9 mouse cellular contexts compared by ENCODE assay signal in genomic region chr12:55489986-55490721, GRCm38 (mm10). TPM values are rescaled to one million over a fixed set of nuclear protein-coding genes. Genes with fewer than 3 reads are reported as not detected.
DNase-seq lines count a peak whose midpoint lies in the region; ATAC-seq lines count a peak whose summit lies in the region.
"Had no signal": no experiment of that assay in that cellular context is flagged by ENCODE, and none has a peak within 500 bp of the region (broad histone marks: within the 10 kb centered on the region; RNA-seq: fewer than 3 reads in every experiment).

No protein-coding gene starts in this region.

- H3K27ac ChIP-seq in heart, embryonic 14.5 days (replicated peaks in 1 of 2; ENCODE audit: control insufficient read depth in 1 of 2, insufficient read depth in 1 of 2, low read depth in 2 of 2, low read length in 2 of 2), result no peak overlapping the region
- no peak overlapping the region for H3K27ac ChIP-seq in midbrain, embryonic 10.5 days (replicated peaks)
- no peak overlapping the region for H3K27ac ChIP-seq in midbrain, embryonic 11.5 days (ENCODE audit: low read depth, low read length)
- H3K27ac ChIP-seq in limb, embryonic 13.5 days, result 0 out of 2 replicates have a peak overlapping the region, but pooled peaks have one; percentile 6
- H3K27ac ChIP-seq in stomach, embryonic 14.5 days (ENCODE audit: low read length), result peak overlapping the region; percentile 4; the same call in 1 of the 2 replicates

- H3K4me2 ChIP-seq in heart, embryonic 14.5 days (ENCODE audit: low read length), result peak overlapping the region; percentile 80
- H3K4me2 ChIP-seq in midbrain, embryonic 11.5 days, result no peak overlapping the region
- peak overlapping the region; percentile 86 for H3K4me2 ChIP-seq in limb, embryonic 13.5 days (replicated peaks)
- H3K4me2 ChIP-seq in stomach, embryonic 14.5 days (replicated peaks; ENCODE audit: low read depth, low read length), result peak overlapping the region; percentile 91; the same call in 1 of the 2 replicates

- 86% methylated on average over 14 of the region's 14 CpGs for WGBS in heart, embryonic 14.5 days
- 88% methylated on average over 14 of the region's 14 CpGs for WGBS in midbrain, embryonic 10.5 days
- 92% methylated on average over 14 of the region's 14 CpGs for WGBS in midbrain, embryonic 11.5 days
- WGBS in limb, embryonic 13.5 days, result 73% methylated on average over 14 of the region's 14 CpGs
- WGBS in stomach, embryonic 14.5 days, result 65% methylated on average over 14 of the region's 14 CpGs

- DNase-seq in heart, postnatal 10 days, result no peak
- DNase-seq in midbrain, embryonic 10.5 days (ENCODE audit: low spot score), result no peak
- no peak for DNase-seq in midbrain, embryonic 11.5 days (ENCODE audit: low spot score, missing footprints)
- DNase-seq in spleen, postnatal 36 days (ENCODE audit: low spot score in 2 of 2), result no peak
- no peak for DNase-seq in thymus, postnatal 25 days

- no peak for ATAC-seq in heart, embryonic 14.5 days (ENCODE audit: insufficient number of reproducible peaks, insufficient read depth, low FRiP score, low read depth)
- no peak for ATAC-seq in midbrain, embryonic 11.5 days (ENCODE audit: low FRiP score)
- ATAC-seq in limb, embryonic 13.5 days (ENCODE audit: low FRiP score, low read depth), result no peak
- ATAC-seq in stomach, embryonic 14.5 days (ENCODE audit: insufficient number of reproducible peaks, insufficient read depth, low FRiP score, low read depth), result no peak
- ATAC-seq: Patski had no signal

- peak overlapping the region; percentile 28; the same call in 1 of the 2 replicates for H3K9ac ChIP-seq in heart, embryonic 14.5 days (ENCODE audit: low read length)
- H3K9ac ChIP-seq in midbrain, embryonic 11.5 days (ENCODE audit: low read length), result no peak overlapping the region
- H3K9ac ChIP-seq in limb, embryonic 13.5 days, result peak overlapping the region; percentile 98; the same call in 1 of the 2 replicates
- H3K9ac ChIP-seq in stomach, embryonic 14.5 days (replicated peaks; ENCODE audit: low read depth, low read length), result no peak overlapping the region; the same call in 1 of the 2 replicates

- peak overlapping the region in 1 of 2 experiments; percentile 95; a peak in 1 of 4 replicates for H3K4me3 ChIP-seq in heart, embryonic 14.5 days (ENCODE audit: control insufficient read depth in 1 of 2, insufficient read depth in 1 of 2, low read depth in 1 of 2, low read length in 2 of 2)
- peak overlapping the region; percentile 17; the same call in 1 of the 2 replicates for H3K4me3 ChIP-seq in midbrain, embryonic 10.5 days
- H3K4me3 ChIP-seq in midbrain, embryonic 11.5 days (ENCODE audit: low read depth, low read length), result no peak overlapping the region
- peak overlapping the region; percentile 90 for H3K4me3 ChIP-seq in limb, embryonic 13.5 days
- peak overlapping the region; percentile 81; the same call in 1 of the 2 replicates for H3K4me3 ChIP-seq in stomach, embryonic 14.5 days (ENCODE audit: low read depth, low read length)

- no peaks in the 10 kb centered on the region for H3K27me3 ChIP-seq in heart, embryonic 14.5 days (ENCODE audit: control insufficient read depth, insufficient read depth, low read length)
- peaks cover 8% of the 10 kb centered on the region; the same call in 1 of the 2 replicates for H3K27me3 ChIP-seq in midbrain, embryonic 10.5 days (ENCODE audit: low read depth, poor library complexity, severe bottlenecking)
- H3K27me3 ChIP-seq in midbrain, embryonic 11.5 days (ENCODE audit: control insufficient read depth, insufficient read depth, low read length), result no peaks in the 10 kb centered on the region
- no peaks in the 10 kb centered on the region for H3K27me3 ChIP-seq in limb, embryonic 13.5 days
- no peaks in the 10 kb centered on the region for H3K27me3 ChIP-seq in stomach, embryonic 14.5 days (ENCODE audit: control insufficient read depth, insufficient read depth, low read length)
- H3K27me3 ChIP-seq: Patski had no signal

- intact Hi-C loops in heart, postnatal 10 days (cut with DNase I), result no loop called here

- H3K36me3 ChIP-seq in heart, embryonic 14.5 days (ENCODE audit: control insufficient read depth, insufficient read depth, low read length), result peaks cover 56% of the 10 kb centered on the region
- peaks cover 42% of the 10 kb centered on the region for H3K36me3 ChIP-seq in midbrain, embryonic 10.5 days
- peaks cover 7% of the 10 kb centered on the region for H3K36me3 ChIP-seq in midbrain, embryonic 11.5 days (ENCODE audit: control insufficient read depth, insufficient read depth, low read length)
- H3K36me3 ChIP-seq in limb, embryonic 13.5 days, result peaks cover 60% of the 10 kb centered on the region
- peaks cover 35% of the 10 kb centered on the region for H3K36me3 ChIP-seq in stomach, embryonic 14.5 days (ENCODE audit: control insufficient read depth, insufficient read depth, low read length)

- no peaks in the 10 kb centered on the region for H3K9me3 ChIP-seq in heart, embryonic 14.5 days (ENCODE audit: control insufficient read depth, low read length)
- no peaks in the 10 kb centered on the region for H3K9me3 ChIP-seq in midbrain, embryonic 10.5 days (replicated peaks)
- no peaks in the 10 kb centered on the region for H3K9me3 ChIP-seq in midbrain, embryonic 11.5 days (ENCODE audit: control insufficient read depth, low read length)
- H3K9me3 ChIP-seq in limb, embryonic 13.5 days, result no peaks in the 10 kb centered on the region
- no peaks in the 10 kb centered on the region for H3K9me3 ChIP-seq in stomach, embryonic 14.5 days (ENCODE audit: control insufficient read depth, low read depth, low read length)

- H3K4me1 ChIP-seq in heart, embryonic 14.5 days (ENCODE audit: control insufficient read depth in 2 of 2, insufficient read depth in 2 of 2, low read length in 2 of 2), result peaks cover 20 to 27% of the 10 kb centered on the region in 2 experiments
- H3K4me1 ChIP-seq in midbrain, embryonic 10.5 days, result peaks cover 33% of the 10 kb centered on the region
- H3K4me1 ChIP-seq in midbrain, embryonic 11.5 days (ENCODE audit: control insufficient read depth, insufficient read depth, low read length), result peaks cover 14% of the 10 kb centered on the region
- peaks cover 44% of the 10 kb centered on the region for H3K4me1 ChIP-seq in limb, embryonic 13.5 days
- H3K4me1 ChIP-seq in stomach, embryonic 14.5 days (ENCODE audit: control insufficient read depth, insufficient read depth, low read length), result peaks cover 16% of the 10 kb centered on the region; the same call in 1 of the 2 replicates

RNA-seq across cellular contexts. Expression of gene Nfkbia, which starts 2.3 kb away (rescaled TPM):
- 58.6 and 64.9 TPM in 2 replicates for polyA plus RNA-seq in heart, embryonic 14.5 days (2014; fragmentation: Nextera tagmentation; extraction: Ambion mirVana)
- 10 to 100 TPM; 45.7 to 65.3 TPM for total RNA-seq in heart, postnatal 10 days (2021)
- polyA plus RNA-seq in midbrain, embryonic 10.5 days (2016; fragmentation: Nextera tagmentation; extraction: Ambion mirVana), result 39.0 and 43.8 TPM in 2 replicates
- 43.1 and 45.0 TPM in 2 replicates for polyA plus RNA-seq in midbrain, embryonic 11.5 days (2014; fragmentation: Nextera tagmentation; extraction: Ambion mirVana)
- polyA plus RNA-seq in limb, embryonic 13.5 days (2015; fragmentation: Nextera tagmentation; extraction: Ambion mirVana), result 131 and 136 TPM in 2 replicates
- 91.8 and 95.4 TPM in 2 replicates for polyA plus RNA-seq in stomach, embryonic 14.5 days (2014; fragmentation: Nextera tagmentation; extraction: Ambion mirVana)

Comparison
In these comparisons a context has a peak if more than half of its experiments do, and no peak if none do; other contexts are left out.
1. H3K27ac ChIP-seq: peak in limb, embryonic 13.5 days (single experiment) and stomach, embryonic 14.5 days (single experiment); none in heart, embryonic 14.5 days (0 of 2), midbrain, embryonic 10.5 days (single experiment) and midbrain, embryonic 11.5 days (single experiment).
2. H3K9ac ChIP-seq: peak in heart, embryonic 14.5 days (single experiment) and limb, embryonic 13.5 days (single experiment); none in midbrain, embryonic 11.5 days (single experiment) and stomach, embryonic 14.5 days (single experiment).